Mouse (Mus musculus): ENCODE measurements around the gene Cdkal1.

Gene Cdkal1

GRCm38 (mm10) chr13:29353888-29354415 lies 501.5 kb downstream of the Cdkal1 start:
- no peak for DNase-seq (ENCODE audit: low read depth, low spot score)

- no peak for DNase-seq (ENCODE audit: low read depth, low spot score)
These were observed 504.3 kb downstream of the Cdkal1 start for GRCm38 (mm10) chr13:29351023-29351684.

- no peak for DNase-seq (ENCODE audit: low read depth, low spot score)
These were observed 505.5 kb downstream of the Cdkal1 start for GRCm38 (mm10) chr13:29350004-29350403.

GRCm38 (mm10) chr13:29349386-29349961 lies 506.0 kb downstream of the Cdkal1 start:
- no peak for DNase-seq (ENCODE audit: low read depth, low spot score)

- no peak for DNase-seq (ENCODE audit: low read depth, low spot score)
These were observed 507.1 kb downstream of the Cdkal1 start for GRCm38 (mm10) chr13:29348331-29348730.

- no peak for DNase-seq (ENCODE audit: low read depth, low spot score)
These were observed 522.6 kb downstream of the Cdkal1 start for GRCm38 (mm10) chr13:29332640-29333412.

- DNase-seq (ENCODE audit: low read depth, low spot score) = no peak
These were observed 529.5 kb downstream of the Cdkal1 start for GRCm38 (mm10) chr13:29325946-29326345.

- no peak for DNase-seq (ENCODE audit: low read depth, low spot score)
These were observed 535.1 kb downstream of the Cdkal1 start for GRCm38 (mm10) chr13:29320421-29320820.

GRCm38 (mm10) chr13:29317703-29318102 lies 537.8 kb downstream of the Cdkal1 start:
- DNase-seq (ENCODE audit: low read depth, low spot score) = peak; percentile 49

GRCm38 (mm10) chr13:29316271-29316670 lies 539.2 kb downstream of the Cdkal1 start:
- no peak for DNase-seq (ENCODE audit: low read depth, low spot score)

- DNase-seq (ENCODE audit: low read depth, low spot score) = no peak
These were observed 543.4 kb downstream of the Cdkal1 start for GRCm38 (mm10) chr13:29312026-29312425.

GRCm38 (mm10) chr13:29307420-29307819 lies 548.1 kb downstream of the Cdkal1 start:
- no peak for DNase-seq (ENCODE audit: low read depth, low spot score)

- DNase-seq (ENCODE audit: low read depth, low spot score) = no peak
These were observed 562.8 kb downstream of the Cdkal1 start for GRCm38 (mm10) chr13:29292608-29293240.

- no peak for DNase-seq (ENCODE audit: low read depth, low spot score)
These were observed 564.9 kb downstream of the Cdkal1 start for GRCm38 (mm10) chr13:29290569-29290968.

- no peak for DNase-seq (ENCODE audit: low read depth, low spot score)
These were observed 570.4 kb downstream of the Cdkal1 start for GRCm38 (mm10) chr13:29285058-29285457.

GRCm38 (mm10) chr13:29281556-29281955 lies 573.9 kb downstream of the Cdkal1 start:
- no peak for DNase-seq (ENCODE audit: low read depth, low spot score)

- DNase-seq (ENCODE audit: low read depth, low spot score) = no peak
These were observed 577.3 kb downstream of the Cdkal1 start for GRCm38 (mm10) chr13:29278156-29278555.

- DNase-seq (ENCODE audit: low read depth, low spot score) = peak; percentile 46
These were observed 581.2 kb downstream of the Cdkal1 start for GRCm38 (mm10) chr13:29274296-29274695.

- DNase-seq (ENCODE audit: low read depth, low spot score) = peak; percentile 48
These were observed 581.7 kb downstream of the Cdkal1 start for GRCm38 (mm10) chr13:29273693-29274221.

- no peak for DNase-seq (ENCODE audit: low read depth, low spot score)
These were observed 584.0 kb downstream of the Cdkal1 start for GRCm38 (mm10) chr13:29271451-29271850.

GRCm38 (mm10) chr13:29264015-29264711 lies 591.3 kb downstream of the Cdkal1 start:
- DNase-seq (ENCODE audit: low read depth, low spot score) = no peak

All from telencephalon, adult 2 months (tissue).